Mouse (Mus musculus): ENCODE measurements around the gene Ndufa10.

Gene Ndufa10

GRCm38 (mm10) chr1:92432098-92432497 lies 41.6 kb downstream of the Ndufa10 start:
- no peak for DNase-seq (ENCODE audit: low read depth in 1 of 2, low spot score in 2 of 2)

- DNase-seq (ENCODE audit: low read depth in 1 of 2, low spot score in 2 of 2), result no peak
These were observed 42.2 kb downstream of the Ndufa10 start for GRCm38 (mm10) chr1:92431420-92431819.

GRCm38 (mm10) chr1:92430991-92431390 lies 42.7 kb downstream of the Ndufa10 start:
- DNase-seq (ENCODE audit: low read depth in 1 of 2, low spot score in 2 of 2), result no peak

GRCm38 (mm10) chr1:92424714-92425113 lies 48.9 kb downstream of the Ndufa10 start:
- DNase-seq (ENCODE audit: low read depth in 1 of 2, low spot score in 2 of 2), result no peak

- no peak for DNase-seq (ENCODE audit: low read depth in 1 of 2, low spot score in 2 of 2)
These were observed 68.5 kb downstream of the Ndufa10 start for GRCm38 (mm10) chr1:92405131-92405530.

GRCm38 (mm10) chr1:92400556-92400955 lies 73.1 kb downstream of the Ndufa10 start:
- no peak for DNase-seq (ENCODE audit: low read depth in 1 of 2, low spot score in 2 of 2)

- no peak for DNase-seq (ENCODE audit: low read depth in 1 of 2, low spot score in 2 of 2)
These were observed 75.1 kb downstream of the Ndufa10 start for GRCm38 (mm10) chr1:92398601-92399000.

- DNase-seq (ENCODE audit: low read depth in 1 of 2, low spot score in 2 of 2), result no peak
These were observed 76.1 kb downstream of the Ndufa10 start for GRCm38 (mm10) chr1:92397511-92398051.

GRCm38 (mm10) chr1:92394279-92394678 lies 79.4 kb downstream of the Ndufa10 start:
- no peak for DNase-seq (ENCODE audit: low read depth in 1 of 2, low spot score in 2 of 2)

GRCm38 (mm10) chr1:92393166-92393565 lies 80.5 kb downstream of the Ndufa10 start:
- DNase-seq (ENCODE audit: low read depth in 1 of 2, low spot score in 2 of 2), result no peak

All from monocyte, adult 2 months (primary cell).